Mouse (Mus musculus) liver, embryonic 14.5 days (tissue): ENCODE data around the gene Scpep1.
"Not testable (repeated sequence)": the region's sequence is repeated elsewhere in the genome, so short reads cannot be mapped to it uniquely, and the experiment has no call there.

Source experiments
- CTCF ChIP-seq: IDR thresholded peaks from 2 replicates; pipeline ENCODE4 v1.5.1; 2016; ENCODE audit warnings: antibody characterized with exemption, low read depth, control low read depth
- EP300 ChIP-seq: IDR thresholded peaks from 2 replicates; pipeline ENCODE4 v1.6.1; 2016; ENCODE audit warnings: antibody characterized with exemption, low read depth

GRCm38 (mm10) chr11:88892789-88893188 is 62.5 kb downstream of the Scpep1 start:
- TF ChIP-seq CTCF, EP300: not testable (repeated sequence)
